Mouse (Mus musculus): ENCODE results near the gene Naa35. TPM values are rescaled to one million over a fixed set of nuclear protein-coding genes. Genes with fewer than 3 reads are reported as not detected.
A peak's percentile ranks its signal among the peaks of the same experiment; 100 is the strongest.

Gene Naa35
- polyA plus RNA-seq, 1 experiment from 2014 or later: 130 TPM

GRCm38 (mm10) chr13:59555613-59556192 lies 29.4 kb upstream of the Naa35 start:
- Histone ChIP-seq H3K9ac (peak overlapping the region; percentile 89), H3K4me1 (replicated peaks) (peaks cover 37% of the 10 kb centered on the region), H3K4me3 (peak overlapping the region; percentile 80), H3K9me3 (no peaks in the 10 kb centered on the region), H3K27ac (replicated peaks) (no peak overlapping the region), H3K27me3 (no peaks in the 10 kb centered on the region), H3K36me3 (no peaks in the 10 kb centered on the region), H3K4me2 (peak overlapping the region; percentile 80)
- no peak for ATAC-seq (ENCODE audit: low read depth)
- WGBS: 59% methylated on average over 8 of the region's 8 CpGs

DNA sequence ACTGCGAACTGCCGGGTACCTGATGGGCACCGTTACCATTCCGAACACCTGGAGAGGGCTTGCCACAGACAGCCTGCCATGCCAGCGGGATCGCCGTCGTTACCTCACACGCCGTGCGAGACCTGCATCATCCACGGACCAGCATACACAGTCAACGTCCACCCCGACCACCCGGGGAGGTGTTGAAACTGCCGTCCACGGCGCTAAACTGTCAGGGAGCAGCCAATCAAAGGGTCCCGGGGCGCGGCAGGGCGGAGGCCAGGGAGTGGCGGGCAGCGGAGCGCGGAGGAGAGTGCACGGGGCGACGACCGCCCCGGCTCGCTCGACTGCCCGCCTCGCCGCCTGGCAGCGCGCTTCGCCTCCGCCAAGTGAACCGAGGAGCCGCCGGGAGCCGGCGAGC lies 28.4 kb upstream of the Naa35 start:
- ATAC-seq (ENCODE audit: low read depth): peak; percentile 82
- Histone ChIP-seq H3K27ac (replicated peaks) (peak overlapping the region; percentile 84), H3K4me2 (peak overlapping the region; percentile 80), H3K27me3 (no peaks in the 10 kb centered on the region), H3K4me1 (replicated peaks) (peaks cover 37% of the 10 kb centered on the region), H3K36me3 (no peaks in the 10 kb centered on the region), H3K9ac (peak overlapping the region; percentile 89), H3K4me3 (peak overlapping the region; percentile 80), H3K9me3 (no peaks in the 10 kb centered on the region)
- under 1% methylated on average over 45 of the region's 45 CpGs for WGBS

- no peaks in the 10 kb centered on the region for H3K36me3 ChIP-seq
- H3K4me2 ChIP-seq: peak overlapping the region; percentile 80
- peak; percentile 91 for ATAC-seq (ENCODE audit: low read depth)
- H3K4me3 ChIP-seq: peak overlapping the region; percentile 80
- peaks cover 35% of the 10 kb centered on the region for H3K4me1 ChIP-seq (replicated peaks)
- no peaks in the 10 kb centered on the region for H3K27me3 ChIP-seq
- H3K9ac ChIP-seq: peak overlapping the region; percentile 89
- peak overlapping the region; percentile 84 for H3K27ac ChIP-seq (replicated peaks)
- H3K9me3 ChIP-seq: no peaks in the 10 kb centered on the region
- WGBS: 1% methylated on average over 30 of the region's 73 CpGs
These were observed 27.7 kb upstream of the Naa35 start for GRCm38 (mm10) chr13:59557185-59557985.

- H3K36me3 ChIP-seq: no peaks in the 10 kb centered on the region
- peaks cover 33% of the 10 kb centered on the region for H3K4me1 ChIP-seq (replicated peaks)
- H3K4me2 ChIP-seq: peak overlapping the region; percentile 80
- no peak overlapping the region for H3K9ac ChIP-seq
- H3K9me3 ChIP-seq: no peaks in the 10 kb centered on the region
- no peaks in the 10 kb centered on the region for H3K27me3 ChIP-seq
- no peak for ATAC-seq (ENCODE audit: low read depth)
- H3K27ac ChIP-seq (replicated peaks): no peak overlapping the region
- no peak overlapping the region for H3K4me3 ChIP-seq
- 90% methylated on average over 5 of the region's 5 CpGs for whole genome bisulfite sequencing
These were observed 26.3 kb upstream of the Naa35 start for GRCm38 (mm10) chr13:59558776-59559175.

DNA sequence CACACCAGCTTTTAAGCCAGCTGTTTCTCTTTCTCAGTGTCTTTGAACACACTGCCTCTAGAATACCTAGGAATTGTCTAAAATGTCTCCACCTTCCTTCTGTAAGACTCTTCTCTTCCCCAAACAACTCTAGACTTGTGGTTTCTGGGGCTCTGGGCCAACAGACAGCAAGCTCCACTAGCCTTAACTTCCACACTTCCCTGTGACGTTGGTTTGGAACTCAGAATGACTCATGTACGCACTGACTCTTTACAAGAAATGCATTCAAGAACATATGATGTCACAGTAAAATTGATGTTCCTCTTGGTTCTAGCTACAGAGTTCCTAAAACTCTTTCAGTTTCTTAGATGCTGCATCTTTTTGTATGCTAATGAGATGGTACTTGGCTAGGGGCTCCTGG lies 22.6 kb upstream of the Naa35 start:
- H3K9me3 ChIP-seq: no peaks in the 10 kb centered on the region

DNA sequence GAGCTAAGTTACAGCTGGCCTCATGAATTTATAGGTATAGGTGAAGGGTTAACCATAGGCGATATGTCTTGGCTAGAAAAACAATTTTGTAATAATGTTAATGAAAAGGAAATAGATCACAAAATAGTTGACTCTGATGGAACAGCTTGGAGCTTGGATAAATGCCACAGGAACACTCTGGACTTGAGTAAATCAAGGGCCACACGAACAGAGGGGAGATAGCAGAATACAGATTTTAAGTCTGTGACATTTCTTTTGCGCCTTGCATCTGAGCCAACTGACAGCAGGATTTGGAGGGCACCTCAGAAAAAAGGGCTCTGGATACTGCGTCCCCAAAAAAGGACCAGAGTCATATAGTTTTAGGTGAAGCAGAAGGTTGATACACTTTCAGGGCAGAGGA lies 20.6 kb upstream of the Naa35 start:
- H3K36me3 ChIP-seq: no peaks in the 10 kb centered on the region
- no peak overlapping the region for H3K4me3 ChIP-seq
- no peak overlapping the region for H3K27ac ChIP-seq (replicated peaks)
- no peak for ATAC-seq (ENCODE audit: low read depth)
- no peak overlapping the region for H3K9ac ChIP-seq
- no peaks in the 10 kb centered on the region for H3K9me3 ChIP-seq
- no peaks in the 10 kb centered on the region for H3K27me3 ChIP-seq
- H3K4me1 ChIP-seq (replicated peaks): no peaks in the 10 kb centered on the region
- 92% methylated on average over 4 of the region's 4 CpGs for WGBS
- H3K4me2 ChIP-seq: no peak overlapping the region

More for the DNA sequence above, 22.6 kb upstream of the Naa35 start:
- Histone ChIP-seq H3K4me1 (replicated peaks) (peaks cover 13% of the 10 kb centered on the region), H3K36me3 (no peaks in the 10 kb centered on the region), H3K27ac (replicated peaks) (no peak overlapping the region), H3K4me2 (no peak overlapping the region), H3K27me3 (no peaks in the 10 kb centered on the region), H3K4me3 (no peak overlapping the region), H3K9ac (no peak overlapping the region)
- ATAC-seq (ENCODE audit: low read depth): no peak
- 79% methylated on average over 2 of the region's 2 CpGs for WGBS

GRCm38 (mm10) chr13:59564923-59565322 lies 20.1 kb upstream of the Naa35 start:
- Histone ChIP-seq H3K4me1 (replicated peaks) (no peaks in the 10 kb centered on the region), H3K4me3 (no peak overlapping the region), H3K4me2 (no peak overlapping the region), H3K27ac (replicated peaks) (no peak overlapping the region), H3K27me3 (no peaks in the 10 kb centered on the region), H3K36me3 (no peaks in the 10 kb centered on the region), H3K9ac (no peak overlapping the region), H3K9me3 (no peaks in the 10 kb centered on the region)
- ATAC-seq (ENCODE audit: low read depth): no peak
- WGBS: 85% methylated on average over 10 of the region's 10 CpGs

- 72% methylated on average over 9 of the region's 9 CpGs for WGBS
- Histone ChIP-seq H3K4me3 (no peak overlapping the region), H3K27ac (replicated peaks) (no peak overlapping the region), H3K36me3 (no peaks in the 10 kb centered on the region), H3K27me3 (no peaks in the 10 kb centered on the region), H3K9ac (0 out of 2 replicates have a peak overlapping the region, but pooled peaks have one; percentile 5), H3K4me2 (no peak overlapping the region), H3K9me3 (no peaks in the 10 kb centered on the region), H3K4me1 (replicated peaks) (no peaks in the 10 kb centered on the region)
- no peak for ATAC-seq (ENCODE audit: low read depth)
These were observed 19.0 kb upstream of the Naa35 start for GRCm38 (mm10) chr13:59565945-59566520.

DNA sequence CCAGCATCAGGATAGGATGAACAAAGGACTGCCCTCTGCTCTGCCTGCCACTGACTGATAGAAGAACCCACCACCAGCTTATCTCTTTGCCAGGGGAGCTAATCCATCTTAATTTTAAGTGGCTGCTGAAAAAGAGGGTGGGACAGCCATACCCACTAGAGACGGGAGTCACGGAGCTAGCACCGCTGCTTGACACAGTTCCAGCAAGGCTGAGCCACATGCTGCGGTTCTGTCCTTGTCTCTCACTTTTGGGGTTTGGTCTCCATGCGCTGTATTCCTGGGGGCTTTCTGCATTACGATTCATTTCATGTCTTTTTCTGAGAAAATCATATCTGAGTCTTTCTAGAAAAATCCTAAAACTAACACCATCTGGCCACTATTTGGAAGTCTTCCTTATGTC lies 14.0 kb upstream of the Naa35 start:
- ATAC-seq (ENCODE audit: low read depth): no peak
- H3K9ac ChIP-seq: no peak overlapping the region
- 90% methylated on average over 6 of the region's 6 CpGs for WGBS
- no peaks in the 10 kb centered on the region for H3K27me3 ChIP-seq
- no peak overlapping the region for H3K4me2 ChIP-seq
- H3K36me3 ChIP-seq: no peaks in the 10 kb centered on the region
- H3K4me3 ChIP-seq: no peak overlapping the region
- no peak overlapping the region for H3K27ac ChIP-seq (replicated peaks)
- H3K4me1 ChIP-seq (replicated peaks): no peaks in the 10 kb centered on the region
- no peaks in the 10 kb centered on the region for H3K9me3 ChIP-seq

GRCm38 (mm10) chr13:59572549-59572948 lies 12.5 kb upstream of the Naa35 start:
- Histone ChIP-seq H3K36me3 (no peaks in the 10 kb centered on the region), H3K4me3 (no peak overlapping the region), H3K27ac (replicated peaks) (no peak overlapping the region), H3K27me3 (no peaks in the 10 kb centered on the region), H3K4me2 (no peak overlapping the region), H3K9me3 (no peaks in the 10 kb centered on the region), H3K4me1 (replicated peaks) (no peaks in the 10 kb centered on the region), H3K9ac (no peak overlapping the region)
- ATAC-seq (ENCODE audit: low read depth): no peak
- 95% methylated on average over 2 of the region's 2 CpGs for WGBS

- no peak for ATAC-seq (ENCODE audit: low read depth)
- Histone ChIP-seq H3K9ac (no peak overlapping the region), H3K4me1 (replicated peaks) (peaks cover 7% of the 10 kb centered on the region), H3K36me3 (no peaks in the 10 kb centered on the region), H3K9me3 (no peaks in the 10 kb centered on the region), H3K4me3 (no peak overlapping the region), H3K27ac (replicated peaks) (no peak overlapping the region), H3K4me2 (no peak overlapping the region), H3K27me3 (no peaks in the 10 kb centered on the region)
- WGBS: 94% methylated on average over 4 of the region's 4 CpGs
These were observed 4.1 kb upstream of the Naa35 start for GRCm38 (mm10) chr13:59580954-59581353.

GRCm38 (mm10) chr13:59584481-59584880 lies 578 bp upstream of the Naa35 start:
- Histone ChIP-seq H3K4me1 (replicated peaks) (peaks cover 40% of the 10 kb centered on the region), H3K9ac (peak overlapping the region; percentile 81), H3K27me3 (no peaks in the 10 kb centered on the region), H3K4me3 (peak overlapping the region; percentile 83), H3K4me2 (peak overlapping the region; percentile 91), H3K36me3 (peaks cover 23% of the 10 kb centered on the region), H3K9me3 (no peaks in the 10 kb centered on the region), H3K27ac (replicated peaks) (peak overlapping the region; percentile 85)
- 3% methylated on average over 9 of the region's 9 CpGs for WGBS
- ATAC-seq (ENCODE audit: low read depth): peak; percentile 65
